19 mouse cellular contexts compared by ENCODE assay signal in the genomic region with DNA sequence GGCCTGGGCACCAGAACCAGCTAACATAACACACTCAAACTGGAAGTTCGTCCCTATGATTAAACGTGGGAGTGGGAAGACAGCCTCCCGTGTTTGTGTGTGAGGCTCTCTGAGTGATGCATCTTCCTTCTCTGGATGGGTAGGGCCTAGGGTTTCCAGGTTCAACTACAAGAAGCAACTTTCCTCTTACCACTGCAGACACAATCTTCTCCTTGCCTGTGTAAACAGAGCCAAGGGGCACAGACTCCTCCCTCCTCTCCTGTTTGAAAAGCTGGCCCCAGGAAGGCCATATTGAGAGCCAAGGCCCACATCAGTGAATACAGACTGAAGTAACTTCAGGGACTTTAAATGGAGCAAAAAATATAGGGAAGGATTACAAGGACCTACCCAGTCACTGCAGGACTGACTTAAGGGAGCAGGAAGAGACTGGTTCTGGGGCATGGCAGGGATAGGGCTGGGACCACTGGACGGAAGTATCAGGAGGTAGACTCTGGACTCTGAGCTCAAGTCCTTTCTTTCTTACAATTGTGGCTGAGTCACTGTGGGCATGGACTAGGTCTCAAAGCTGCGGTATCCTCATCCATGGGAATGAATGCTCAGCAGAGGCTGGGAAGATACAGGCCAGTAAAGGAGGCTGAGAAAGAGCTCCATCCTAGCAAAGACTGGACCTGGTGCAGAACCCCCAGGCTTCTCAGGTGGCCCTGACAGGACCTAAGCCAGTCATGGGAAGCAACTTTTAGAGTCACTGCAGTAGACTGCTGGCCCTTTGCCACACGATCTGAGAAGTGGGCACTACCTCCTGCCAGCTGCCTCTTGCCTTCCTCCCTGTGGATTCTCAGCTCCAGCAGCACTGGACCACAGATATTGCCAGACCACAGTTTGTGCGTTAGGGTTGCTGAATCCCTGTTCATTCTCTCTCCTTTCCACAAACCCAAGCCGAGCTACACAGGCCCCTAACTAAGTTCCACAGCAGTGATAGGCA.
DNase-seq lines count a peak whose midpoint lies in the region; ATAC-seq and TF ChIP-seq lines count a peak whose summit lies in the region.
"Had no signal": no experiment of that assay in that cellular context is flagged by ENCODE, and none has a peak within 500 bp of the region (broad histone marks: within the 10 kb centered on the region; RNA-seq: fewer than 3 reads in every experiment).

No protein-coding gene starts in this region.

- H3K36me3 ChIP-seq in liver, embryonic 11.5 days (ENCODE audit: control insufficient read depth, insufficient read depth, low read length): no peaks in the 10 kb centered on the region
- H3K36me3 ChIP-seq in midbrain, embryonic 15.5 days (replicated peaks): no peaks in the 10 kb centered on the region
- H3K36me3 ChIP-seq: heart, embryonic 15.5 days; liver, embryonic 12.5 days had no signal

- H3K4me3 ChIP-seq in left cerebral cortex, adult 2 months: no peak overlapping the region
- no peak overlapping the region for H3K4me3 ChIP-seq in liver, embryonic 11.5 days (ENCODE audit: low read depth, low read length)
- no peak overlapping the region for H3K4me3 ChIP-seq in midbrain, embryonic 15.5 days
- H3K4me3 ChIP-seq: heart, adult 2 months; heart, embryonic 15.5 days; liver, embryonic 12.5 days had no signal

- no peaks in the 10 kb centered on the region for H3K9me3 ChIP-seq in liver, embryonic 11.5 days (ENCODE audit: control insufficient read depth, low read length)
- no peaks in the 10 kb centered on the region for H3K9me3 ChIP-seq in midbrain, embryonic 15.5 days
- H3K9me3 ChIP-seq: heart, embryonic 15.5 days; liver, embryonic 12.5 days had no signal

- peak; percentile 78 for DNase-seq in heart, adult 11 months
- DNase-seq in heart, adult 8-10 months (ENCODE audit: low spot score): no peak
- no peak for DNase-seq in left cerebral cortex, adult 2 months (ENCODE audit: extremely low spot score in 1 of 2, low spot score in 2 of 2)
- DNase-seq in left cerebral cortex, postnatal 36 days (ENCODE audit: low spot score in 2 of 2): no peak
- DNase-seq in brain, adult 2 months (ENCODE audit: low read depth, low spot score): peak; percentile 43
- DNase-seq in large intestine, adult 2 months (ENCODE audit: low read depth, low spot score): peak; percentile 40
- DNase-seq in liver, embryonic 11.5 days (ENCODE audit: low spot score): no peak
- DNase-seq: adrenal gland, postnatal 36 days; B cell, adult 2 months; cerebellum, adult 2 months; heart, adult 2 months; kidney, postnatal 10 days; lung, embryonic 14.5 days; lung, postnatal 4 days; spleen, adult 18-20 months; thymus, postnatal 25 days had no signal

- H3K4me2 ChIP-seq in liver, embryonic 11.5 days: no peak overlapping the region
- H3K4me2 ChIP-seq in midbrain, embryonic 15.5 days: no peak overlapping the region
- H3K4me2 ChIP-seq: heart, embryonic 15.5 days; liver, embryonic 12.5 days; lung, embryonic 14.5 days had no signal

- H3K27me3 ChIP-seq in liver, embryonic 11.5 days (replicated peaks; ENCODE audit: control insufficient read depth, insufficient read depth, low read length): no peaks in the 10 kb centered on the region
- no peaks in the 10 kb centered on the region for H3K27me3 ChIP-seq in midbrain, embryonic 15.5 days (replicated peaks)
- H3K27me3 ChIP-seq: heart, embryonic 15.5 days; liver, embryonic 12.5 days had no signal

- no peak for ATAC-seq in liver, embryonic 11.5 days (replicated peaks; ENCODE audit: low FRiP score)
- ATAC-seq in midbrain, embryonic 15.5 days (replicated peaks): no peak
- ATAC-seq: liver, embryonic 12.5 days had no signal

- H3K4me1 ChIP-seq in liver, embryonic 11.5 days (replicated peaks; ENCODE audit: control insufficient read depth, insufficient read depth, low read length): no peaks in the 10 kb centered on the region; the same call in 1 of the 2 replicates
- H3K4me1 ChIP-seq in midbrain, embryonic 15.5 days: peaks cover 23% of the 10 kb centered on the region
- H3K4me1 ChIP-seq: liver, embryonic 12.5 days had no signal

- no peak overlapping the region for H3K9ac ChIP-seq in liver, embryonic 11.5 days (ENCODE audit: low read depth, low read length)
- H3K9ac ChIP-seq in midbrain, embryonic 15.5 days: no peak overlapping the region
- H3K9ac ChIP-seq: heart, embryonic 15.5 days; liver, embryonic 12.5 days; lung, embryonic 14.5 days had no signal

- peak overlapping the region; percentile 70 for H3K27ac ChIP-seq in left cerebral cortex, adult 2 months
- no peak overlapping the region for H3K27ac ChIP-seq in liver, embryonic 11.5 days (ENCODE audit: low read depth, low read length)
- no peak overlapping the region for H3K27ac ChIP-seq in midbrain, embryonic 15.5 days
- H3K27ac ChIP-seq: heart, adult 2 months; heart, embryonic 15.5 days; liver, embryonic 12.5 days had no signal

- intact Hi-C loops in left cerebral cortex, adult 2 months (cut with DNase I): no loop called here
- intact Hi-C loops in left cerebral cortex, postnatal 36 days (cut with DNase I): loop anchor here (5.0 to 10.0 kb wide), 3 partner anchors 182 to 360 kb away; partner anchors contain the start of gene Kalrn

- TF ChIP-seq CTCF in left cerebral cortex, adult 2 months (IDR thresholded peaks at IDR 0.05): no peak

- WGBS in large intestine, adult 2 months: 54% methylated on average over 8 of the region's 8 CpGs
- WGBS in liver, embryonic 11.5 days: 75% methylated on average over 8 of the region's 8 CpGs
- 88% methylated on average over 8 of the region's 8 CpGs for WGBS in midbrain, embryonic 15.5 days

Comparison
In these comparisons a context has a peak if more than half of its experiments do, and no peak if none do; other contexts are left out.
1. DNase-seq: peak in heart, adult 11 months (single experiment), brain, adult 2 months (single experiment) and large intestine, adult 2 months (single experiment); none in heart, adult 8-10 months (single experiment), left cerebral cortex, adult 2 months (0 of 2), left cerebral cortex, postnatal 36 days (0 of 2) and liver, embryonic 11.5 days (single experiment).